Mouse (Mus musculus) CH12.LX (cell line): ENCODE measurements around the gene Noc3l. TPM values are rescaled to one million over a fixed set of nuclear protein-coding genes. Genes with fewer than 3 reads are reported as not detected.

Experiments used
- DNase-seq: peaks from one replicate; pipeline ENCODE4 v3.0.0-alpha.2; 2013; ENCODE audit errors: extremely low read depth
- H3K27ac ChIP-seq: 2 replicates; pipeline ENCODE4 v1.5.1; 2012; ENCODE audit warnings: low read depth, mild to moderate bottlenecking, control low read depth, moderate library complexity; ENCODE audit not compliant: insufficient read depth
- H3K27me3 ChIP-seq: replicated peaks from 2 replicates; pipeline ENCODE3; 2012; ENCODE audit warnings: inconsistent platforms
- H3K36me3 ChIP-seq, 2 experiments: replicated peaks in 1 of 2; 2 replicates each; pipeline versions ENCODE3 to v1.6.1; 2012; ENCODE audit warnings: inconsistent platforms in 1 of 2, low read length in 1 of 2, mild to moderate bottlenecking in 1 of 2, mixed read lengths in 1 of 2, moderate library complexity in 1 of 2; ENCODE audit not compliant: control insufficient read depth in 1 of 2, insufficient read depth in 1 of 2
- H3K4me1 ChIP-seq, 2 experiments: 2 replicates each; pipeline ENCODE4 v1.6.1; 2012; ENCODE audit warnings: inconsistent platforms in 1 of 2, moderate library complexity in 1 of 2; ENCODE audit not compliant: insufficient read depth in 2 of 2, control insufficient read depth in 1 of 2
- H3K4me2 ChIP-seq: 2 replicates; pipeline ENCODE4 v1.6.1; 2012; ENCODE audit warnings: low read depth, mild to moderate bottlenecking, control low read depth; ENCODE audit not compliant: poor library complexity, insufficient read depth, severe bottlenecking
- H3K4me3 ChIP-seq, 3 experiments: fragments of 150-350 bp in 1 of 3; sonication (generic) in 1 of 3; replicated peaks in 1 of 3; 2 replicates each; pipeline versions ENCODE3 to v1.5.1; 2011 to 2012; ENCODE audit warnings: low read depth in 2 of 3, low read length in 2 of 3, mild to moderate bottlenecking in 2 of 3, moderate library complexity in 2 of 3, control low read depth in 1 of 3, improper control_type of control experiment in 1 of 3, inconsistent platforms in 1 of 3, mixed read lengths in 1 of 3; ENCODE audit not compliant: poor library complexity in 1 of 3
- H3K79me2 ChIP-seq: replicated peaks from 2 replicates; pipeline ENCODE4 v1.6.1; 2012; ENCODE audit warnings: mild to moderate bottlenecking, moderate library complexity; ENCODE audit not compliant: control insufficient read depth, poor library complexity, insufficient read depth, severe bottlenecking; ENCODE audit errors: extremely low read depth
- H3K9ac ChIP-seq: 2 replicates; pipeline ENCODE4 v1.6.1; 2012; ENCODE audit warnings: low read depth, mild to moderate bottlenecking, control low read depth, moderate library complexity; ENCODE audit not compliant: insufficient read depth
- H3K9me3 ChIP-seq: replicated peaks from 2 replicates; pipeline ENCODE3; 2012; ENCODE audit warnings: low read length, inconsistent platforms, mixed read lengths
- CHD1 ChIP-seq: IDR thresholded peaks from 2 replicates; pipeline ENCODE4 v1.6.1; 2012; ENCODE audit warnings: low read depth, low read length, improper control_type of control experiment, inconsistent platforms
- CTCF ChIP-seq, 2 experiments: IDR thresholded peaks in 1 of 2; conservative IDR thresholded peaks in 1 of 2; 2 replicates each; pipeline ENCODE4 v1.5.1; 2011 to 2012; ENCODE audit warnings: low read depth in 2 of 2, low read length in 2 of 2, improper control_type of control experiment in 1 of 2, inconsistent platforms in 1 of 2, mild to moderate bottlenecking in 1 of 2, moderate library complexity in 1 of 2
- ELF1 ChIP-seq: IDR thresholded peaks from 2 replicates; pipeline ENCODE4 v1.6.1; 2014; ENCODE audit warnings: low read depth, mild to moderate bottlenecking, inconsistent platforms, low read length, improper control_type of control experiment
- EP300 ChIP-seq: IDR thresholded peaks from 2 replicates; pipeline ENCODE4 v1.6.1; 2011; ENCODE audit warnings: low read length, improper control_type of control experiment
- HCFC1 ChIP-seq: IDR thresholded peaks from 2 replicates; pipeline ENCODE4 v1.6.1; 2012; ENCODE audit warnings: low read depth, mild to moderate bottlenecking, inconsistent platforms, low read length, improper control_type of control experiment
- JUND ChIP-seq: conservative IDR thresholded peaks from 2 replicates; pipeline ENCODE4 v1.6.1; 2011; ENCODE audit warnings: low read depth, low read length, improper control_type of control experiment
- KAT2A ChIP-seq: IDR thresholded peaks from 2 replicates; pipeline ENCODE4 v1.6.1; 2012; ENCODE audit warnings: low read length, improper control_type of control experiment, inconsistent platforms; ENCODE audit not compliant: insufficient replicate concordance
- MEF2A ChIP-seq: IDR thresholded peaks from 2 replicates; pipeline ENCODE4 v1.6.1; 2014; ENCODE audit warnings: low read depth, mild to moderate bottlenecking, inconsistent platforms, low read length, improper control_type of control experiment, borderline replicate concordance
- MYC ChIP-seq: IDR thresholded peaks from 2 replicates; pipeline ENCODE4 v1.6.1; 2011; ENCODE audit warnings: low read depth, mild to moderate bottlenecking, improper control_type of control experiment, low read length
- NELFE ChIP-seq: IDR thresholded peaks from 2 replicates; pipeline ENCODE4 v1.6.1; 2011; ENCODE audit warnings: low read depth, low read length, improper control_type of control experiment
- PAX5 ChIP-seq: IDR thresholded peaks from 2 replicates; pipeline ENCODE4 v1.6.1; 2012; ENCODE audit warnings: low read length, inconsistent platforms, mixed read lengths
- POLR2AphosphoS2 ChIP-seq: IDR thresholded peaks from 2 replicates; pipeline ENCODE4 v1.6.1; 2011; ENCODE audit warnings: low read depth, low read length, improper control_type of control experiment
- SMC3 ChIP-seq: IDR thresholded peaks from 2 replicates; pipeline ENCODE4 v1.6.1; 2011; ENCODE audit warnings: low read depth, low read length, improper control_type of control experiment
- USF1 ChIP-seq: IDR thresholded peaks from 2 replicates; pipeline ENCODE4 v1.6.1; 2014; ENCODE audit warnings: low read depth, mild to moderate bottlenecking, inconsistent platforms, low read length, improper control_type of control experiment
- ZC3H11A ChIP-seq: IDR thresholded peaks from 2 replicates; pipeline ENCODE4 v1.6.1; 2012; ENCODE audit warnings: low read depth, mild to moderate bottlenecking, inconsistent platforms, low read length, improper control_type of control experiment
- ZMIZ1 ChIP-seq: IDR thresholded peaks from 2 replicates; pipeline ENCODE4 v1.6.1; 2012; ENCODE audit warnings: low read depth, mild to moderate bottlenecking, inconsistent platforms, low read length, improper control_type of control experiment
- dilution Hi-C: fragments of 300-500 bp; cut with MboI; formaldehyde crosslinking; loops from 2 replicates; pipeline ENCODE4 v1.14.3; 2020; ENCODE audit warnings: low sequenced_read_pairs; ENCODE audit not compliant: extremely low pct_unique_long_range_greater_than_20kb, extremely low pct_ligation_motif_present
- in situ Hi-C: fragments of 300-500 bp; cut with MboI; formaldehyde crosslinking; loops from 3 replicates; pipeline ENCODE4 v1.14.3; 2019; ENCODE audit warnings: low sequenced_read_pairs, low pct_ligation_motif_present, low pct_unique_long_range_greater_than_20kb, mixed read lengths
- polyA plus RNA-seq: library from polyadenylated mRNA; unstranded; fragments of >175 nt; gene quantifications from 2 replicates; pipeline ENCODE4 v1.2.1, GENCODE M21; 2012; ENCODE audit warnings: low read depth; ENCODE audit not compliant: insufficient read length
- total RNA-seq, 2 experiments: library from RNA; depleted of rRNA; stranded (reverse); fragments of 300-350 nt in 1 of 2; fragments of >200 nt in 1 of 2; gene quantifications; 2 replicates each; pipeline ENCODE4 v1.2.3; 2012 to 2014

Gene Noc3l
- total and polyA plus RNA-seq, 3 experiments = 15.1 to 38.3 (median 34.9) TPM

DNA sequence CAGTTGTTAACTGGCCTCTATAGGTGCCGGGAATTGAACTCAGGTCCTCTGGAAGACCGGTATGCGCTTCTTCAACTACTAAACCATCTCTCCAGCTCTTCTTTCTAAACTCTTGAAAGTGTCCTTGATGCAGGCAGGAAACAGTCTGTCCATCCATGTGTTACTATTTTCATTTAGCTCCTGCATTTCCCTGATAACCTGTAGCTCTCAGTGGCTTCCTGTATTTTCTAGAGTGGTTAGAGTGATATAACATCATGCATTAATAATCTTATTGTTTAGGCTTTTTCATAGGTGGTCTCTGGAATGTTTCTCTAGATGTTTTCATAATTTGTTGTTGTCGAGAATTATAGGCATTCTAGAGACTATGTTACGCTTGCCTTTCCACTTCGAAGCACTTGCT, 43.5 kb upstream of the Noc3l start:
- H3K27ac ChIP-seq = no peak overlapping the region
- dilution Hi-C loops (no loop called here), in situ Hi-C loops (no loop called here)
- H3K4me1 ChIP-seq = peaks cover 3 to 20% of the 10 kb centered on the region in 2 experiments; a peak in 3 of 4 replicates
- H3K4me2 ChIP-seq = no peak overlapping the region
- DNase-seq = no peak
- H3K36me3 ChIP-seq = no peaks in the 10 kb centered on the region
- H3K4me3 ChIP-seq = no peak overlapping the region
- TF ChIP-seq KAT2A (no peak), JUND (no peak), MYC (no peak), CHD1 (no peak), ZMIZ1 (no peak), EP300 (no peak), ZC3H11A (no peak), HCFC1 (no peak), MEF2A (no peak), SMC3 (no peak)
- no peaks in the 10 kb centered on the region for H3K9me3 ChIP-seq
- no peak overlapping the region for H3K9ac ChIP-seq
- H3K27me3 ChIP-seq = no peaks in the 10 kb centered on the region
- no peaks in the 10 kb centered on the region for H3K79me2 ChIP-seq

DNA sequence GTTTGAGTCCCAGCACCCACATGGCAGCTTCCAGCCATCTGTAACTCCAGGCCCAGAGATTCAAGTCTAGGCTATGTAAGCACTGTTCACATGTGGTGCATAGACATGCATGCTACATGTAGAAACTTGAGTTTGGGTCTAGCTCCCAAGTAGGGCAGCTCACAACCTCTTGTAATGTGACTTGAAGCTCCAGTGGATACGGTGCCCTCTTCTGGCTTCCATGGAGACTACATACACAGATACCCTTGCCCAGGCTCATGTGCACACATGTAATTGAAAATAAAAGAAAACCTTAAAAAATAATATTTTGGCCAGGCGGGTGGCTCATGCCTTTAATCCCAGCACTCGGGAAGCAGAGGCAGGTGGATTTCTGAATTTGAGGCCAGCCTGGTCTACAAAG, 39.2 kb upstream of the Noc3l start:
- H3K4me2 ChIP-seq = no peak overlapping the region
- H3K36me3 ChIP-seq = no peaks in the 10 kb centered on the region
- in situ Hi-C loops (no loop called here), dilution Hi-C loops (no loop called here)
- TF ChIP-seq POLR2AphosphoS2 (no peak), CTCF (conservative IDR thresholded peaks at IDR 0.05 in 1 of 2, IDR thresholded peaks at IDR 0.05 in 1 of 2; ENCODE audit: low read depth in 2 of 2, low read length in 2 of 2) (peak in 1 of 2 experiments; percentile 13; a peak in 1 of 4 replicates)
- no peak overlapping the region for H3K27ac ChIP-seq
- DNase-seq = peak; percentile 11
- peaks cover 3 to 20% of the 10 kb centered on the region in 2 experiments; a peak in 3 of 4 replicates for H3K4me1 ChIP-seq
- H3K4me3 ChIP-seq = no peak overlapping the region
- H3K79me2 ChIP-seq = no peaks in the 10 kb centered on the region
- no peak overlapping the region for H3K9ac ChIP-seq
- no peaks in the 10 kb centered on the region for H3K27me3 ChIP-seq
- H3K9me3 ChIP-seq = no peaks in the 10 kb centered on the region

DNA sequence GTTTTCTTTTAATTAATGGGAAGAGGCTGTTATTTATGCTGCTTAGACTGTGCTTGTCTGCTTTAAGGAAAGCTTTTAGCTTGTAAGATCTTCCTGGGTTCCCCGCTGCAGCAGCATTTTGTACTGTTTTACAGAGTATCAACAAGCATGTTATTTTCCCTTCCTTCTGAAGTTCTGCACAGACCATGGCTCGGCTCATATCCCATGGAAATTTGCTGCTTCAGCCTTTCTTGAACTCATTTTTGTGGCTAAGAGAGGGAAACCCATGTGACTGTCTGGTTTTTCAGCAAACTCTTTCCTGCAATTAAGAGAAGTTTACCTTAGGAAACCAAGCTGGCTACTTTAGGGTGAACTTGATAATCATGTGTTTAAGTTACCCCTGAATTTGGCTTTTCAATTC, 27.3 kb upstream of the Noc3l start:
- DNase-seq = no peak
- Histone ChIP-seq H3K36me3 (no peaks in the 10 kb centered on the region), H3K9ac (no peak overlapping the region), H3K79me2 (no peaks in the 10 kb centered on the region), H3K4me2 (no peak overlapping the region), H3K9me3 (no peaks in the 10 kb centered on the region), H3K4me1 (peaks cover under 1 to 2% of the 10 kb centered on the region in 2 experiments; a peak in 1 of 4 replicates), H3K27ac (no peak overlapping the region), H3K27me3 (no peaks in the 10 kb centered on the region), H3K4me3 (no peak overlapping the region)
- in situ Hi-C loops = no loop called here
- TF ChIP-seq SMC3 (no peak), POLR2AphosphoS2 (no peak), USF1 (no peak), ELF1 (no peak), NELFE (no peak), PAX5 (no peak), MEF2A (no peak)
- TF ChIP-seq, all 38 proteins: peak for 0
- dilution Hi-C loops = no loop called here
